Mouse (Mus musculus): ENCODE measurements around the gene Rpl23a.

Rpl23a gene

GRCm38 (mm10) chr11:78167257-78167959, 16.0 kb downstream of the Rpl23a start:
- DNase-seq (ENCODE audit: extremely low read depth, low read depth, low spot score): no peak

GRCm38 (mm10) chr11:78166640-78167039, 16.7 kb downstream of the Rpl23a start:
- no peak for DNase-seq (ENCODE audit: extremely low read depth, low read depth, low spot score)

GRCm38 (mm10) chr11:78166161-78166560, 17.2 kb downstream of the Rpl23a start:
- no peak for DNase-seq (ENCODE audit: extremely low read depth, low read depth, low spot score)

- DNase-seq (ENCODE audit: extremely low read depth, low read depth, low spot score): no peak
Measured at GRCm38 (mm10) chr11:78165761-78166109, 17.6 kb downstream of the Rpl23a start.

- DNase-seq (ENCODE audit: extremely low read depth, low read depth, low spot score): no peak
Measured at GRCm38 (mm10) chr11:78164924-78165760, 18.2 kb downstream of the Rpl23a start, which contains the start of gene Traf4. TSS of gene Traf4 (minus strand) at chr11:78165589.

GRCm38 (mm10) chr11:78164604-78164923, 18.8 kb downstream of the Rpl23a start:
- no peak for DNase-seq (ENCODE audit: extremely low read depth, low read depth, low spot score)

- DNase-seq (ENCODE audit: extremely low read depth, low read depth, low spot score): no peak
Measured at GRCm38 (mm10) chr11:78163681-78164603, 19.4 kb downstream of the Rpl23a start.

- DNase-seq (ENCODE audit: extremely low read depth, low read depth, low spot score): no peak
Measured at GRCm38 (mm10) chr11:78163045-78163444, 20.3 kb downstream of the Rpl23a start.

GRCm38 (mm10) chr11:78162504-78162903, 20.9 kb downstream of the Rpl23a start:
- no peak for DNase-seq (ENCODE audit: extremely low read depth, low read depth, low spot score)

- no peak for DNase-seq (ENCODE audit: extremely low read depth, low read depth, low spot score)
Measured at GRCm38 (mm10) chr11:78161968-78162367, 21.4 kb downstream of the Rpl23a start.

- no peak for DNase-seq (ENCODE audit: extremely low read depth, low read depth, low spot score)
Measured at GRCm38 (mm10) chr11:78161169-78161568, 22.2 kb downstream of the Rpl23a start.

- DNase-seq (ENCODE audit: extremely low read depth, low read depth, low spot score): no peak
Measured at GRCm38 (mm10) chr11:78160675-78161074, 22.7 kb downstream of the Rpl23a start.

GRCm38 (mm10) chr11:78160171-78160570, 23.2 kb downstream of the Rpl23a start:
- DNase-seq (ENCODE audit: extremely low read depth, low read depth, low spot score): no peak

GRCm38 (mm10) chr11:78159557-78159956, 23.8 kb downstream of the Rpl23a start:
- no peak for DNase-seq (ENCODE audit: extremely low read depth, low read depth, low spot score)

- DNase-seq (ENCODE audit: extremely low read depth, low read depth, low spot score): no peak
Measured at GRCm38 (mm10) chr11:78159096-78159495, 24.3 kb downstream of the Rpl23a start.

GRCm38 (mm10) chr11:78156156-78156699, 27.2 kb downstream of the Rpl23a start:
- DNase-seq (ENCODE audit: extremely low read depth, low read depth, low spot score): no peak

- no peak for DNase-seq (ENCODE audit: extremely low read depth, low read depth, low spot score)
Measured at GRCm38 (mm10) chr11:78155674-78156073, 27.7 kb downstream of the Rpl23a start.

- DNase-seq (ENCODE audit: extremely low read depth, low read depth, low spot score): no peak
Measured at GRCm38 (mm10) chr11:78153778-78154177, 29.6 kb downstream of the Rpl23a start.

- DNase-seq (ENCODE audit: extremely low read depth, low read depth, low spot score): no peak
Measured at GRCm38 (mm10) chr11:78152299-78153231, 30.8 kb downstream of the Rpl23a start.

GRCm38 (mm10) chr11:78151161-78151560, 32.2 kb downstream of the Rpl23a start:
- no peak for DNase-seq (ENCODE audit: extremely low read depth, low read depth, low spot score)
